Mouse (Mus musculus): ENCODE measurements at regions not wholly inside any gene's neighbourhood (a gene's known extent, or its start where the extent isn't known, plus 50 kb on each side); places are given as distances from the start of the nearest gene placed in this dataset.
"Not testable (repeated sequence)": the region's sequence is repeated elsewhere in the genome, so short reads cannot be mapped to it uniquely, and the experiment has no call there.

DNA sequence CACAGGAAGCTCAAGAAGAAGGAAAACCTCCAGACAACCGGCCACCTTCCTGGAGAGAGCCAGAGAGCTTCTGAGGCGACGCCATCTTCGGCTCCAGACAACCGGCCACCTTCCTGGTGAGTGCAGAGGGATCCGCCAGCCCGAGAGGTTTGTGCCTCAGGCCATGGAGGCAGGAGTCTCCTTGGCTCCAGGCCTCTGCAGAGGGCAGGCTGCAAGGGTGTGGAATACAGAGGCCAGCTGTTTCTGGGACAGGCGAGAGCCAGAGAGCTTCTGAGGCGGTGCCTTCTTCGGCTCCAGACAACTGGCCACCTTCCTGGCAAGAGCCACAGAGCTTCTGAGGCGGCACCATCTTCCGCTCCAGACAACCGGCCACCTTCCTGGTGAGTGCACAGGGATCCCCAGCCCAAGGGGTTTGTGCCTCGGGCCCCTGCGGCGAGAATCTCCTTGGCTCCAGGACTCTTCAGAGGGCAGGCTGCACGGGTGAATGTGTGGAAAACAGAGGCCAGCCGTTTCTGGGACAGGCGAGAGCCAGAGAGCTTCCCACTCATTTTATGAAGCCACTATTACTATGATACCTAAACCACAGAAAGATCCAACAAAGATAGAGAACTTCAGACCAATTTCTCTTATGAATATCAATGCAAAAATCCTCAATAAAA is 441.4 kb downstream of the Arl6ip6 start:
- peak; percentile 4 for DNase-seq

DNA sequence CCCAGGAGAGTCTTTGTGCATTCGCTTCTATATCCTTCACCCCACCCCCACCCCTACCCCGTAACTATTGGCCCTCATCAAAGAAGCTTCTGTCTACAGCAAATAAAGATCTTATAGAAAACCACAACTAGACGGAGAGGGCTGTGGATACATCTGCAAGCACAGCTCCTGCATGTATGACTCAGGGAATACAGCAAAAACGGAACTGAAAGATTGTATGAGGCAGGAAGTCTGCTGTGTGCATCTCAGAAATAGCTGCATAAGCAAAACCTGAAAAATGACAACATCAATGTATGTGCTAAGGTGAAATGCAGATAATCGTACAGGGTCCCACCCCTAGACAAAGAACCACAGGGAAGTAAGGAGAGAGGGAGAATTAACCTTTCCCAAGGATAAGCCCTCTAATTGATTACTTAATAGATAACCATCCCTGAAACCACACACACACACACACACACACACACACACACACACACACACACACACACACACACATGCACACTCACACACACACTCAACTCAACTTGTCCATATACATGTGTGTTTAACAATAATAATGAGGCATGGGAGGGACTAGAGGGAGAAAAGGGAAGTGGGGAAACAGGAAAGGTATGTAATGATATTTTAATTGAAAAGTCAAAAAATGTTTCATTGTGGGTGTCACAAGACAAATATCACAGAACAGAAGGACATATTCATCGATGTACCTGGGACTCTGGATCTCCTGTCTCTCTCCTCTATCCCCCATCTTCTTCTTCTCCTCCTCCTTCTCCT is 416.6 kb downstream of the Rprm start:
- no peak for DNase-seq

DNA sequence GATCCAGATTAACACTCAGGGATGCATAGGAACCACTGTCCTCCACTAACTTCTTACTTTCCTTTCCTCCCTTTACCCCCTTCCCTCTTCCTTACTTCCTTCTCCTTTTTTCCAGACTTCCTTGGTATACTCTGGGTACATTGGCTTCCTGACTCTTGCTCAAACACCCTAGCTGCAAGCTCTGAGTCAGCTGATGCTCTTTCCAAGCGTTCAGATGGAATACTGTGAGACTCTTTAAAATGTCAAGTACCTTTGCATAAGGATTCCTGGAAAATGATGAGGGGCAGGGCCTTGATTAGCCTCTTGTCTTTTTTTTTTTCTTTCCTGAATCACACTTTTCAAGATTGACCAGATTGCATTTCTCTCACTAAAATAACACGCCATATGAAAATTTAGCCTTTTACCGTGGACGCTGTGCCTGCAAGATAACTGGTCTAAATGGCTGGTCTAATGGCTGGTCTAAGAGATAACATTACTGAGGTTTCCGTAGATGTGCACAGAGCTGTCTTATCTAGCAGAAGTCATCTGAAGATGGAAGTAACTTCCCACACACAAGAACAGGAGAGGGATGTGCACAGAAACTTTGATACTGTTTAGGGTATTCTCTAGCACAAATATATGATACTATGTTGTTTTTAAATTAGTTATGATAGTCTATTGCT is 404.9 kb downstream of the Rprm start:
- no peak for DNase-seq

DNA sequence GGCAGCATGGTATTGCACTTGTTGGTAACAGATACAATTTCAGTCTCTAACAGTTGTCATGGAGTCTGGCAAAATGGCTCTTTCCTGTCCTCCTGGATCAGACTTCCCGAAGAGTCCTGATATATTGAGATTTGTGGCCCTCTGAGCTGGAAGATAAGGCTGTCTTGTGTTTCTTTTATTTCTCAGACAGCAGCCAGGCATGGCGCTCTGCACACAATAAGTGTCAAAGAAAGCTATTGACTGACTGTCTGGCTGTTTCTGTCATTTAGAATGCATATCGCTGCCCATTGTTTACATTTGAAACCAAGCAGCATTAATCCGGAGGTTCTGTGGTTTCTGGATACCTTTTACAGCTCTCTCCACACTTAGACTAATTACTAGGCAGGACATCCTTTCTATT is 402.8 kb downstream of the Rprm start:
- no peak for DNase-seq

DNA sequence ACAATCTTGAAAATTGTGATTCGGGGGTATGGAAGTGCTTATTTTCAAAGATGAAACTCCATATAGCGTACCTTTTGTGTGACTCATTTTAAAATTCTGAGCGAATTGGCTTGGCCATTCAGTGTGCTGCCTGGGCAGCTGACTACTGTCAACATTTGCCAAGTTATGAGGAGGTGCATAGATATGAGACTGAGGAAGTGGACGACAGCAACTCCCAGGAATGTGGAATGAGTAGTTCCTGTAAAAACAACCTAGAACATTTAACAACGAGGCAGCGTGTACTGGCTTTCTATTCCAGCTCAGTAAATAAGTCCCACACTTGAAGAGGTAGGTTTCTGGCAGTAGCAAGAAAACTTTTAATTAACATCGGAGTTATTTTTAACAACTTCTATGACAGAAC is 398.1 kb downstream of the Rprm start:
- DNase-seq: no peak

DNA sequence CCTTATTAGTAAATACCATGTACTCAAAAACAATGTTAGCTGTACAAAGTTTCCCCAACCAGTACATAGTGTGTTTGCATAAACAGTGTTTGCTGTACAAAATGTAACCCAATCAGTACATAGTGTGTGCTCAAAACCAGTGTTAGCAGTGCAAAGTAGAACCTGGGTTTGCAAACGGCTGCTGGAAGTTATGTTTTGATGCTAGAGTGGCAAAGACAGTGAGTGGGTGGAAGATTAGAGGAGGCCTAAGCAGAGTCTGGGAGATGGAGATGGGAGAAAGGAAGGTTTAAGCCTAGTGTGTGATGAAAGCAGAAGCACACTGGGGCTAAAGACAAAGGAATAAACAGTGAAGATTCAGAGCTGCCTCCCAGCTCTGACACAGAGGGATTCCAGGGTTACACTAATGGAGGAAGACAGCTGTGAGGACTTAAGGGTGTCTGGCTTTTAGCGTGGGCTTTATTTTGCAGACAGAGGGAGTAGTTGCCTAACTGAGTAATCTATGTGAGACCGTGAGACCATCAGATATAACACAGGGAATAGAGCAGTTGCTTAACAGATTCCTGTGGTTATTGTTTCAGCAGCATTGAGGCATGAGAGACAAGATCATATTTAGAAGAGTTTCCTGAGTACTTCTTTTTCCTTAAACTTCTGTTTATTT is 396.0 kb downstream of the Rprm start:
- no peak for DNase-seq

DNA sequence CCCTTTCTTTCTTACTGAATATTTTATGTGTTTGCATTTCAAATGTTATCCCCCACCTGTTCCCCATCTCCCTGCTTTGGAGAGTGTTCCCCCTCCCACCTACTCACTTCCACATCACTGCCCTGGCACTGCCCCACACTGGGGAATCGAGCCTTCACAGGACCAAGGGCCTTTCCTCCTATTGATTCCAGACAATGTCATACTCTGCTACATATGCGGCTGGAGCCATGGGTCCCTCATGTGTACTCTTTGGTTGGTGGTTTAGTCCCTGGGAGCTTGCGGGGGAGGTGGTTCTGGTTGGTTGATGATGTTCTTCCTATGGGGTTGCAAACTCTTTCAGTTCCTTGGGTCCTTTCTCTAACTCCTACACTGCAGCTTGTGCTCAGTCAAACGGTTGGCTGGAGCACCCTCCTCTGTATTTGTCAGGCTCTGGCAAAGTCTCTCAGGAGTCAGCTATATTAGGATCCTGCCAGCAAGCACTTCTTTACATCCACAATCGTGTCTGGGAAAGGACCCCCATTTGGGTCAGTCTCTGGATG is 393.7 kb downstream of the Rprm start:
- no peak for DNase-seq

DNA sequence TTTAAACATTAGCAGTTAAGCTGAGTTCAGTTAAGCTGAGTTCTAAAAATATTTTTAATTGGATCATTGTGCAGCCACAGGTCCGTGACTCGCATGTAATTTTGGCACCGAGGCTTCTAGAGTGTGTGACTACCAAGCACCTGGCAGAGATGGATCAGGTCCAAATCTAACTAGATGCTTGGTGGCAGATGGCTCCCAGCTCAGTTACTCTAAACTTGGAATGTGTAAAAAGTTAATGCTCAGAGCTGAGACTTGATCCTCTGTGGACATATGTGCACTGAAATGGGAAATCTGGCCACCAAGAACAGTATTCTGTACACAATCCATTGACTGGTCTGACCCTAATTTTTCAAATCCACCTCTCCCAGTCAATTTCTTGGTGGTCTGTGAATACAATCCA is 374.1 kb downstream of the Rprm start:
- no peak for DNase-seq

DNA sequence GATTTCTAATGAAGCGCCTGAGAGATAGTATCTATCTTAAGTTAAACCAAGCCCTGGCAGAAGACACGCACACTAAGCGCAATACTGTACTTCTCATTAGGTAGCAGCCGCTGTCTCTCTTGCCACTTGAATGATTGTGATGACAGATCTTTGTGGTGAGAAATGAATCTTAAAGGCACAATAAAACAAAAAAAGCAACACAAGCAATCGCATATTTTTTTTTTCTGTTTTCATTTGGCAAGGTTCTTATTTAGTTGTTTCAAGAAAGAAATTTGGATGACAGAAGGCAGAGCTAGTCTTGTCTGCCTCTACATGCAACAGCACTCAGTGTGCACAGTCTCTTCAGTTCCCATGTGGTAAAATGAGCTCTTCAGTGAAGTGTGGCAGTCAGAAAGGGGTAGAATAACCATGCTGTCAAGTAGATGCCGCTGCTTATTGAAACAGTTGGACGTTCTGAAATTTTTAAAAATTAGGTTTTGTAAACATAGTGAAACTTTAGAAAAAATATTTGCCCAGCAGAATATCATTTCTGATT is 372.2 kb downstream of the Rprm start:
- DNase-seq: no peak

DNA sequence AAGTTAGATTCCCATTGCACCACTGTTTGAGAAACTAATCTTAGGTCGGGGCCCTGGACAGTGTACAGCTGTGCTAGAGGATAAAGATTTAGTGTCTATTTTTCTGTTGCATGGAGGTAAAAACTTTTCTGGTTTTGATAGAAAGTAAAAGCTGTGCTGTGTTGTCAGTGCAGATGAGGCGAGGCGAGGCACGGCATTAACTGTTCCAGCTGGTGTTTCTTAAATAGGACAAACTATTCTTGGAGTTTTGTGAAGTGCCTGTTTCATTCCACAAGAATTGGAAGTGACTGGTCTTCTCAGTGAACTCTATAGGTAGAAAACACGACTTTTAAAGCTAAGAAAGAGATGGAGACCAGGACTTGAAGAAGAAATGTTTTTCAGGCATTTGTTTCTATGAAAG is 370.3 kb downstream of the Rprm start:
- DNase-seq: no peak

DNA sequence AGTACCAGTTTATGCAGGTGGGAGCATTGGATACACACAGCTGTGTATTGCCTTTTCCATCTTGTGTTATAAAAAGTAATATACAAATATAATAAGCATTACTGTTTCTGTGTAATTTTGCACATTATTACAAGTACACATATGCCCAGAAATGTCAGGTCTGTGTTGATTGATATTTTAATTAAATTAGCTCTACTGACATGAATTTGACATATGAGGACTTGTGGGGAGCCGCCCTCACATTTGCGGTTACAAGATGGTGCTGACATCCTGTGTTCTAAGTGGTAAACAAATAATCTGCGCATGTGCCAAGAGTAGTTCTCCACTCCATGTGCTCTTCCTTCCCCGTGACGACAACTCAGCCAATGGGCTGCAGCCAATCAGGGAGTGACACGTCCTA is 362.1 kb downstream of the Rprm start:
- DNase-seq: no peak

DNA sequence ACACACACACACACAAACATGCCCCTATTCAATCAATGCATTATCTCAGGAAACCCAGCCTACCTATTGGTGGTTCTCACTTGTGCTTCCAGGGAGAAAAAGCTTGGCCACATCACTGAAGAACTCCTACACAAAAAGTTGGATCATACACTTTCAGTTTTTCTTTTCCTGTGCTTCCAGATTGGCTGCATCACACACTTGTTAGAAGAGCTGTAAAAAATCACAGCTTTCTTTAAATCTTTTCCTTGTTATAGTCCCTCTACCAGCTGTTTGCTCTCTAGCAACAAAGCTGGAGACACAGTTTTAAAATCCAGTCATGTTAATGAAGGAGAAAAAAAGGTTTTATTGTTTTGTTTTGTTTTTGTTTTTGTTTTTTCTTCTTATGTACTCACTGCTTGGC is 356.7 kb downstream of the Rprm start:
- no peak for DNase-seq

DNA sequence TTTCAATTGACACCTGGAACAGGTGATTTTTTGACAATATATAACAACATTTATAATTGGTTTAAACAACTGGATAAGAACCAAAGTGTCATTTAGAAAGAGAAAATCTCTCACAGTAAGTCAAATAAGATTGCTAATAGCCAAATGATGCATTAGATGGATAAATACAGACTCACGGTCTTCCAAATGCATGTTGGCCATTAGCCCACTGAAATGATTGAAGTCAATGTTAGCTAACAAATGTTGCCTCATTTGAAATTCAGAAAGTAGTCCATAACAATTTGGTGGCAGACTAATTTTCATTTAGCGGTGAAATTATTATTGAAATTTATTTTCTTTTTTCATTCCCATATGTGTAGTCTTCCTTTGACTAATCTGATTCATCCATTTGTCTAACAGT is 354.9 kb downstream of the Rprm start:
- DNase-seq: no peak

DNA sequence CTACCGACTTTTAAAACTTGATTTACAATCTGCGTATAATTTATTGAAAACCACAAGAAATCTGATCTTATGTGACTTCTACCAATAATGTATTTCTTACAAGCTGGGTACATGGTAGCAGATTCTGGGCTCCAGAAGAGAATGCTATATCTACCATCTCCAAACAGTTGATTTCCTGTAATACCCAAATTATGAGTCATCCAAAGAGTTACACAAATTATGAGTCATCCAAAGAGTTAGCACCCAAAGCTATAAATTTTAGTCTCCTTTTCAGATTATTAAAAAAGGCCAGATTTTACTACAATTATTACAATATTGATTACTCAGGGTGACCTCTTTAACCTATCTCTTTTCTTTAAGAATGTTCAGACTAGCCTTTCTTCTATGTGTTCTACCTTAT is 321.9 kb downstream of the Rprm start:
- no peak for DNase-seq

DNA sequence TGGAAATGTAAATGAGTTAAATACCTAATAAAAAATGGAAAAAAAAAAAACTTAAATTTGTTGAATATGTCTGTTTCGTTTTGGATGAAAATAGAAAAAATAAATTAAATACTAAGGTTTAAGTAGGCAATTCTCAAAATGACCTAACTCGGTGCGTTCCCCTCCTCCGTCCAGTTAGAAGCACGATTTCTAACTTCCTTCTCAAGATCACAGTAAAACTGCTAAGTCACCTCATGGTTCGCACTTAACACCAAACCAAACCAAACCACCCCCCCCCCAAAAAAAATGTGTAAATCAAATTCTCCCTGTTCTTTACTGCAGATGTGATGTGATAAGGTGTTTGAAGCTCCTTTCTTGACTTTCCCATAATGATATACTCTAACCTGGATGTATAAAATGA is 303.3 kb downstream of the Rprm start:
- DNase-seq: not testable (repeated sequence)

DNA sequence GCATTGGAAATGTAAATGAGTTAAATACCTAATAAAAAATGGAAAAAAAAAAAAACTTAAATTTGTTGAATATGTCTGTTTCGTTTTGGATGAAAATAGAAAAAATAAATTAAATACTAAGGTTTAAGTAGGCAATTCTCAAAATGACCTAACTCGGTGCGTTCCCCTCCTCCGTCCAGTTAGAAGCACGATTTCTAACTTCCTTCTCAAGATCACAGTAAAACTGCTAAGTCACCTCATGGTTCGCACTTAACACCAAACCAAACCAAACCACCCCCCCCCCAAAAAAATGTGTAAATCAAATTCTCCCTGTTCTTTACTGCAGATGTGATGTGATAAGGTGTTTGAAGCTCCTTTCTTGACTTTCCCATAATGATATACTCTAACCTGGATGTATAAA is 296.8 kb downstream of the Rprm start:
- DNase-seq: not testable (repeated sequence)

DNA sequence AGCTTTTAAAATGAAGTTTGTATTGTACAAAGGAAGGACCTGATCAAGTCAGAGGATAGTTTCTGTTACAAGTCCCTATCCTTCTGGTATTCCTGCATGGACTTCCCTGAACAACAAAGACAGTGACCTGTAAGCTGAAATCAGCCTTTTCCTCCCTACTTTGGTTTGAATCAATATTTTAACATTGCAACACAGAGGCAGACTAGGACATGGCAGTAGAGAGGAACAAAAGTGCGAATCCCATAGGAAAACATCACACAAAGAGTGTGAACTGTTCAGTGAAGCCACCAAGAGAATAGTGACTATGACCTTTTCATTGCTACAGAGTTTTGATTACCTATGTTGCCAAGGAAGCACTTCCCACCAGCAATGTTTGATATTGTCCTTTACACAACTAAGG is 288.7 kb downstream of the Rprm start:
- DNase-seq: no peak

DNA sequence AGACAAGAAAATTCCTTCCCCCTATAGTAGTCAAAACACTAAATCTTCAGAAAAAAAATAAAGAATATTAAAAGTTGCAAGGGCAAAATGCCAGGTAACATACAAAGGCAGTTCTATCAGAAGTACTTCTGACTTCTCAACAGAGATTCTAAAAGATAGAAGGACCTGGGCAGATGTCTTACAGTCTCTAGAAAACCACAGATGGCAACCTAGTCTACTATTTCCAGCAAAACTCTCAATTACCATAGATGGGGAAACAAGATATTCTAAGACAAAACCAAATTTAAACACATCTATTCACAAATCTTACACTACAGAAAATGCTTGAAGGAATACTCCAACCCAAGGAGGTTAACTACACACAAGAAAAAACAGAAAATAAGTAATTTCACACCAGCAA is 281.7 kb downstream of the Rprm start:
- DNase-seq: no peak

DNA sequence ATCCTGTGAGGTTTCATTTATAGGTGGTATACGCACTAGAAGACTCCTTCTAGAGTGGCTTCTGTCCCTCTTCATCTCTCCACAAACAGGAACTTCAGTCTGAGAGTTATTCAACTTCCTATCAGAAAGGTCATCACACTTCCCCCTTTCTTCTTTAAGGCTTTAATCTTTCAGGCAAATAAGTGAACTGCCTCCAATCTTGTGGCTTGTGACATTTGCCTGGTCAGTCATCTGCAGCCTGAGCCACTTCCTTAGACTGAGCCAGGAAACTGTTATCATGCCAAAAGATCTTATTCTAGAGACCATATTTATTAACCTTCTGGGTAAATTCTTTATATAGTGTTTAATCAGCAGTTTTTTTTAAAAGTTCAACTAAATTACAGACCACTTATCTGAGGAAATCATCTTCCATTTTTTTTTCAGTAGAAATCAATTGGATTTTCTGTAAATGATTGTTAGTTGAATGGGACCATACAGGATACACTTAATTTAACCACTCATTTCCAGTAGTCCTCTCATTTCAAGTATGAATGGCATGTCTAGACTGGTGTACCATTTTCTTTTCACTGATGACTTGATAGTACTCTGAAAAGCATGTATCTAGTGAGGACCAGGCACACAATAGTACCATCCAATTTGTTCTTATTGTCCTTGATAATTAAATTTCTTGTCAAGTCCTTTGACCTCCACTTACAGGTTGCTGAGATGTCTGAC is 234.4 kb downstream of the Rprm start:
- DNase-seq: no peak

Measured in lung, postnatal 10 days (tissue).